Mouse (Mus musculus) heart, embryonic 14.5 days (tissue): Measurements from ENCODE around the gene Slc22a12. TPM values are rescaled to one million over a fixed set of nuclear protein-coding genes. Genes with fewer than 3 reads are reported as not detected.

Experiments
- ATAC-seq: fragments of 200-750 bp; cut with Nextera tagmentation; 2 replicates; pipeline ENCODE4 v1.8.0; 2017; ENCODE audit warnings: low read depth, moderate TSS enrichment; ENCODE audit not compliant: insufficient number of reproducible peaks, insufficient read depth, low FRiP score
- H3K27ac ChIP-seq, 2 experiments: fragments of 200-500 bp in 1 of 2; fragments of 300-500 bp in 1 of 2; sonication (generic) in 1 of 2; replicated peaks in 1 of 2; 2 replicates each; pipeline ENCODE4 v1.5.1; 2012 to 2014; ENCODE audit warnings: low read depth in 2 of 2, low read length in 2 of 2, control low read depth in 1 of 2, mild to moderate bottlenecking in 1 of 2, mixed read lengths in 1 of 2; ENCODE audit not compliant: control insufficient read depth in 1 of 2, insufficient read depth in 1 of 2
- H3K27me3 ChIP-seq: fragments of 300-500 bp; sonication (generic); 2 replicates; pipeline ENCODE4 v1.6.1; 2014; ENCODE audit warnings: mild to moderate bottlenecking, low read length, control low read depth; ENCODE audit not compliant: control insufficient read depth, insufficient read depth
- H3K36me3 ChIP-seq: fragments of 300-500 bp; sonication (generic); 2 replicates; pipeline ENCODE4 v1.6.1; 2014; ENCODE audit warnings: mild to moderate bottlenecking, control low read depth, low read length, mixed read lengths; ENCODE audit not compliant: control insufficient read depth, insufficient read depth
- H3K4me1 ChIP-seq, 2 experiments: fragments of 200-500 bp in 1 of 2; fragments of 300-500 bp in 1 of 2; sonication (generic) in 1 of 2; 2 replicates each; pipeline ENCODE4 v1.6.1; 2012 to 2014; ENCODE audit warnings: low read length in 2 of 2, control low read depth in 1 of 2, mixed read lengths in 1 of 2; ENCODE audit not compliant: control insufficient read depth in 2 of 2, insufficient read depth in 2 of 2
- H3K4me2 ChIP-seq: fragments of 300-500 bp; sonication (generic); 2 replicates; pipeline ENCODE4 v1.6.1; 2014; ENCODE audit warnings: mild to moderate bottlenecking, low read length
- H3K4me3 ChIP-seq, 2 experiments: fragments of 200-500 bp in 1 of 2; fragments of 300-500 bp in 1 of 2; sonication (generic) in 1 of 2; 2 replicates each; pipeline ENCODE4 v1.5.1; 2012 to 2014; ENCODE audit warnings: low read length in 2 of 2, mild to moderate bottlenecking in 2 of 2, control low read depth in 1 of 2, low read depth in 1 of 2, moderate library complexity in 1 of 2; ENCODE audit not compliant: control insufficient read depth in 1 of 2, insufficient read depth in 1 of 2
- H3K9ac ChIP-seq: fragments of 300-500 bp; sonication (generic); 2 replicates; pipeline ENCODE4 v1.6.1; 2014; ENCODE audit warnings: mild to moderate bottlenecking, low read length
- H3K9me3 ChIP-seq: fragments of 300-500 bp; sonication (generic); 2 replicates; pipeline ENCODE4 v1.6.1; 2016; ENCODE audit warnings: low read length, control low read depth; ENCODE audit not compliant: control insufficient read depth
- WGBS: fragments of 180-500 bp; shearing (Covaris S2); extraction: QIAGEN DNeasy Blood & Tissue Kit; methylation state at CpG from one replicate; pipeline ENCODE4 v1.1.7; 2014; 5-methylcytosine and 5-hydroxymethylcytosine counted together
- polyA plus RNA-seq: library from polyadenylated mRNA; unstranded; fragments of >200 nt; fragmentation: Nextera tagmentation; extraction: Ambion mirVana; gene quantifications from 2 replicates; pipeline ENCODE4 v1.2.1, GENCODE M21; 2014

The Slc22a12 gene
- polyA plus RNA-seq, 1 experiment from 2014 or later, result not detected

DNA sequence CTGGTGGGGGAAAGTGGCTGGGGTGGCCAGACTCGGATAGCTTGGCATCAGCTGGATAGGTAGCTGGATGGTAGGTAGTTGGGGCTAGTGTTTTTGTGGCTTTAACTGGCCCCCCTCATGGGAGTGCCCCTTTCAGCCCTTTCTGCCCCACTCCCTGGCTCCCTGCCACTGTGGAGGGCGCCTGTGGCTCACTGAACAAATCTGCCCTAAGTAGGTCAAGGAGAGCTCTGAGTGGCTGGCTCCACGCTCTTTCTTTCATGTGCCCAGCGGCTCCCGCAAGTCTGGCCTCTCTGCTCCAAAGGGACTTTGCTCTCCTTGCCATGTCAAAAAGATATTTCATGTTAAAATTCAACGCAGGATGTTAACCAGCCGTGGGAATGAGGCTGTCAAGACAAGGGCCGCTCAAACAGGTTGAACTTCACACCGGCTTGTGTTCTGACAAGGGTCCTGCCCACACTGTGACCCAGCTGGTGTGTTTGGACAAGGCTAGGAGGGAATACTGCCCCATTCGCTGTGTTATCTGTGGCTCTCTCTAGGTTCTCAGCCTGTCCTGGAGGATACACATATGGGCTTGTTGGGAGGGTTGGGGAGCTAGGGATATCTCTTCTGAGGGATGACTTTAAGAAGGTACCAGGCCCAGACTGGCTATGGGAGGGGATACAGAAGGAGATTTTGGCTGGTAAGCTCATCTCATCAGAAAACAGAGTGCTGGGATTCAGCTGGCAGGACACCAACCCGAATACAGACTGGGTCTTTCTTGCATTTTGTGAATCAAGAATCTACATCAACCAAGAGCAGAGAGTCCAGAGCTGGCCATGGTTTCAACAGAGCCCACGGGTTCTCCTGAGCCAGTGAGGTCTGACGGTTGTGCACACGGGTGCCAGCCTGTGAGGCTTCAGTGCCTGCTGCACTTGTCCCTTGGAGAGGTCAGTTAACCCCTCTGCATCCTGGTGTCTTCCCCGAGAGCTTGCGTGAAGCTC, 5.9 kb upstream of the Slc22a12 start:
- Histone ChIP-seq H3K4me2 (no peak overlapping the region), H3K9me3 (no peaks in the 10 kb centered on the region), H3K9ac (no peak overlapping the region), H3K27me3 (0 out of 2 replicates have a peak, but pooled peaks cover 3% of the 10 kb centered on the region), H3K4me1 (no peaks in the 10 kb centered on the region; a peak in 1 of 4 replicates), H3K27ac (no peak overlapping the region), H3K36me3 (no peaks in the 10 kb centered on the region), H3K4me3 (no peak overlapping the region)
- WGBS, result 62% methylated on average over 16 of the region's 16 CpGs
- ATAC-seq, result no peak

DNA sequence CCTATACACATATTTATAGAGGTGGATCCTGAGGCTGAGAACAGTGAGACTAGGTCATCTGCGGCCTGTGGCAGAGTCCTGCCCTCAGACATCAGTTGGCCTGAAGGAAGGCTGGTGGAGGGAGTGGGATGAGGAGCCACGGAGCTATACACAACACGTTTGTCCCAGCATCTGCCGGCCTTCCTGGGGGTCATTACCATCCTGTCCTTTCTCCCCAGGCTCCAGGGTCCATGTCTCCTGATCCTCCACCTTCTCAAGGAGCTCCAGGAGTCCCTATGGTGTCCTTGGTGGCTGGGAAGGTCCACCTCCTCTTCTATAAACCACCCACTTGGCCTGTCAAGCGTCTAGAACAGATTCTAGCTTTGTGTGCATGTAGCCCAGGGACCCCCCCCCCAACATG, 5.0 kb upstream of the Slc22a12 start:
- H3K4me2 ChIP-seq, result no peak overlapping the region
- no peaks in the 10 kb centered on the region for H3K9me3 ChIP-seq
- H3K27ac ChIP-seq, result no peak overlapping the region
- H3K4me3 ChIP-seq, result no peak overlapping the region
- no peaks in the 10 kb centered on the region for H3K36me3 ChIP-seq
- no peak for ATAC-seq
- no peak overlapping the region for H3K9ac ChIP-seq
- H3K4me1 ChIP-seq, result no peaks in the 10 kb centered on the region; a peak in 1 of 4 replicates
- 0 out of 2 replicates have a peak, but pooled peaks cover 3% of the 10 kb centered on the region for H3K27me3 ChIP-seq
- 59% methylated on average over 5 of the region's 5 CpGs for WGBS

GRCm38 (mm10) chr19:6546096-6546495, 3.3 kb upstream of the Slc22a12 start:
- no peak overlapping the region for H3K27ac ChIP-seq
- H3K4me3 ChIP-seq, result no peak overlapping the region
- no peak overlapping the region for H3K4me2 ChIP-seq
- H3K9me3 ChIP-seq, result no peaks in the 10 kb centered on the region
- no peak overlapping the region for H3K9ac ChIP-seq
- H3K27me3 ChIP-seq, result peaks cover 3% of the 10 kb centered on the region; the same call in 1 of the 2 replicates
- no peaks in the 10 kb centered on the region for H3K4me1 ChIP-seq
- no peaks in the 10 kb centered on the region for H3K36me3 ChIP-seq
- ATAC-seq, result no peak
- 70% methylated on average over 1 of the region's 1 CpGs for WGBS

DNA sequence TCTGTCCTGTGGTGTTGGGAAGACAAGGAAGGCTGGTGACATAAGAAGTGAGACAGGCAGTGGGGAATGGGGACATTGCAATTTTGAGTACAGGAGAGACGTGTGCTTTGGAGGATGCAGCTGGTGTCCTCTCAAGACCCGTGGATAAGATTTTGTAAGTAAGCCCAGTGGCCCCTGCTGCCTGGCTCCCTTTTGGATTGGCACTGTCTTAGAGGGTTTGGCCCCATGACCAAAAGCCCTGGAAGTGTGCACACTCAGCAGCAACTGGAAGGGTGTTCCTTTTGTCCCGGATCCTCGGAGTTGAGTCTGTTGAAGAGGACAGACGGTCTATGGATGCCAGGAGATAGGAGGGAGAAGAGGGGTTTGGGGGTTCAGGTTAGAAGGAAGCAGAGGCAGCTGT, 2.6 kb upstream of the Slc22a12 start:
- Histone ChIP-seq H3K4me2 (no peak overlapping the region), H3K9ac (no peak overlapping the region), H3K4me1 (no peaks in the 10 kb centered on the region), H3K27ac (no peak overlapping the region), H3K27me3 (peaks cover 3% of the 10 kb centered on the region; the same call in 1 of the 2 replicates), H3K36me3 (no peaks in the 10 kb centered on the region), H3K4me3 (no peak overlapping the region), H3K9me3 (no peaks in the 10 kb centered on the region)
- WGBS, result 82% methylated on average over 5 of the region's 5 CpGs
- no peak for ATAC-seq

DNA sequence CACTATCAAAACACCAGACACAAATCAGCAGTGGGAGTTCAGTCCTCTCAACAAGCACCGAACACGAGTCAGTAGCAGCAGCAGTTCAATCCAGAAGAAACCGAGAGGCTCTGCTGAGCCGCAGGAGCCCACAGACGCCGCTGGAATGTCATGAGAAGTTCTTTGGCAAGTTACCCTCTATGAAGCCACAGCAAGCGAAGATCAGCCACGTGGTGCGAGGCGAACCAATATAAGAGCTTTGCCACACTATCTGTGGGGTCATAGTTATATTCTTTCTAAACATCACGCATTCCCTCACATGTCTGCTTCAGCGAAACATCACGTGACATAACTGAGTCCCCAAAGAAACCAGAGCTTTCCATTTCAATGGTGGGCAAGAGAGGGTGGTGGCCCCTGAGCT, 1.9 kb upstream of the Slc22a12 start:
- 79% methylated on average over 13 of the region's 13 CpGs for WGBS
- H3K4me2 ChIP-seq, result no peak overlapping the region
- H3K9ac ChIP-seq, result no peak overlapping the region
- no peaks in the 10 kb centered on the region for H3K36me3 ChIP-seq
- H3K27ac ChIP-seq, result no peak overlapping the region
- peaks cover 3% of the 10 kb centered on the region; the same call in 1 of the 2 replicates for H3K27me3 ChIP-seq
- H3K9me3 ChIP-seq, result no peaks in the 10 kb centered on the region
- H3K4me1 ChIP-seq, result no peaks in the 10 kb centered on the region
- no peak overlapping the region for H3K4me3 ChIP-seq
- no peak for ATAC-seq

GRCm38 (mm10) chr19:6543518-6543917, 686 bp upstream of the Slc22a12 start:
- Histone ChIP-seq H3K27ac (no peak overlapping the region), H3K27me3 (peaks cover 3% of the 10 kb centered on the region; the same call in 1 of the 2 replicates), H3K4me2 (no peak overlapping the region), H3K9ac (no peak overlapping the region), H3K4me3 (no peak overlapping the region), H3K9me3 (no peaks in the 10 kb centered on the region), H3K36me3 (no peaks in the 10 kb centered on the region), H3K4me1 (no peaks in the 10 kb centered on the region)
- no peak for ATAC-seq
- 48% methylated on average over 7 of the region's 7 CpGs for WGBS

- H3K4me1 ChIP-seq, result no peaks in the 10 kb centered on the region
- peaks cover 3% of the 10 kb centered on the region; the same call in 1 of the 2 replicates for H3K27me3 ChIP-seq
- no peak overlapping the region for H3K9ac ChIP-seq
- ATAC-seq, result no peak
- H3K9me3 ChIP-seq, result no peaks in the 10 kb centered on the region
- no peak overlapping the region for H3K4me3 ChIP-seq
- no peak overlapping the region for H3K27ac ChIP-seq
- no peaks in the 10 kb centered on the region for H3K36me3 ChIP-seq
- 93% methylated on average over 6 of the region's 6 CpGs for WGBS
- H3K4me2 ChIP-seq, result no peak overlapping the region
These were observed 177 bp upstream of the Slc22a12 start for GRCm38 (mm10) chr19:6543035-6543383.
